8 mouse cellular contexts compared by ENCODE assay signal in genomic region chr3:89774236-89774960, GRCm38 (mm10). TPM values are rescaled to one million over a fixed set of nuclear protein-coding genes. Genes with fewer than 3 reads are reported as not detected.
DNase-seq lines count a peak whose midpoint lies in the region; ATAC-seq and TF ChIP-seq lines count a peak whose summit lies in the region.

No protein-coding gene starts in this region.

- ATAC-seq in heart, embryonic 16.5 days (replicated peaks; ENCODE audit: extremely low read depth, insufficient read depth, low FRiP score): no peak
- ATAC-seq in liver, embryonic 16.5 days (ENCODE audit: low read depth): no peak
- no peak for ATAC-seq in stomach, embryonic 16.5 days (ENCODE audit: insufficient read depth, low FRiP score)
- ATAC-seq in inflammation-experienced regulatory T-cells, adult 6 months: no peak

- TF ChIP-seq EP300 in heart, adult 2 months (IDR thresholded peaks at IDR 0.05; ENCODE audit: insufficient read depth, low read depth, low read length): no peak
- TF ChIP-seq EP300 in MEL (IDR thresholded peaks at IDR 0.05; ENCODE audit: low read depth in 1 of 2, low read length in 2 of 2): peak; percentile 36 to 57; a peak in 2 of 4 replicates

- no peak for TF ChIP-seq CTCF in heart, adult 2 months (IDR thresholded peaks at IDR 0.05)
- TF ChIP-seq CTCF in MEL (IDR thresholded peaks at IDR 0.05 in 2 of 3, conservative IDR thresholded peaks at IDR 0.05 in 1 of 3; ENCODE audit: control insufficient read depth in 1 of 3, insufficient read depth in 1 of 3, low read depth in 2 of 3, low read length in 3 of 3, poor library complexity in 1 of 3, severe bottlenecking in 1 of 3): no peak

- H3K4me3 ChIP-seq in heart, adult 2 months: peak overlapping the region; percentile 74
- H3K4me3 ChIP-seq in MEL (ENCODE audit: control insufficient read depth in 1 of 2, insufficient read depth in 1 of 2, low read depth in 2 of 2, low read length in 2 of 2): peak overlapping the region; percentile 83 to 92
- peak overlapping the region; percentile 75 for H3K4me3 ChIP-seq in heart, embryonic 16.5 days (ENCODE audit: low read length)
- peak overlapping the region; percentile 91 for H3K4me3 ChIP-seq in liver, embryonic 16.5 days (ENCODE audit: low read depth, low read length)
- peak overlapping the region; percentile 92 for H3K4me3 ChIP-seq in stomach, embryonic 16.5 days (replicated peaks; ENCODE audit: low read length)

- H3K9ac ChIP-seq in heart, adult 2 months (ENCODE audit: low read depth, low read length): peak overlapping the region; percentile 89
- peak overlapping the region; percentile 98 for H3K9ac ChIP-seq in MEL (ENCODE audit: control insufficient read depth, low read depth, low read length, poor library complexity, severe bottlenecking)
- H3K9ac ChIP-seq in heart, embryonic 16.5 days (ENCODE audit: low read length): peak overlapping the region; percentile 92
- H3K9ac ChIP-seq in liver, embryonic 16.5 days (ENCODE audit: low read depth, low read length): peak overlapping the region; percentile 94
- peak overlapping the region; percentile 100 for H3K9ac ChIP-seq in stomach, embryonic 16.5 days (ENCODE audit: low read length)

- DNase-seq in heart, adult 2 months: peak in 1 of 2 experiments; percentile 15
- DNase-seq in heart, postnatal 14 days: no peak
- DNase-seq in MEL (ENCODE audit: low read depth, low spot score): peak; percentile 90
- no peak for DNase-seq in left cerebral cortex, adult 18-20 months (ENCODE audit: low spot score in 2 of 2)

- no peak for TF ChIP-seq POLR2A in heart, adult 2 months (IDR thresholded peaks at IDR 0.05; ENCODE audit: insufficient read depth, low read depth, low read length)
- TF ChIP-seq POLR2A in MEL (IDR thresholded peaks at IDR 0.05; ENCODE audit: control insufficient read depth in 1 of 2, insufficient read depth in 1 of 2, low read depth in 1 of 2, low read length in 2 of 2, poor library complexity in 1 of 2): peak; percentile 19 to 84; a peak in 2 of 4 replicates

- no peaks in the 10 kb centered on the region for H3K27me3 ChIP-seq in heart, adult 2 months (ENCODE audit: control insufficient read depth, insufficient read depth, low read length)
- H3K27me3 ChIP-seq in MEL (ENCODE audit: control insufficient read depth in 1 of 2, insufficient read depth in 2 of 2, low read length in 2 of 2): no peaks in the 10 kb centered on the region
- H3K27me3 ChIP-seq in heart, embryonic 16.5 days (ENCODE audit: control insufficient read depth, insufficient read depth, low read length): no peaks in the 10 kb centered on the region
- no peaks in the 10 kb centered on the region for H3K27me3 ChIP-seq in liver, embryonic 16.5 days (ENCODE audit: control insufficient read depth, insufficient read depth, low read depth, low read length)
- no peaks in the 10 kb centered on the region for H3K27me3 ChIP-seq in stomach, embryonic 16.5 days (ENCODE audit: control insufficient read depth, insufficient read depth, low read length)

- H3K4me2 ChIP-seq in heart, embryonic 16.5 days (ENCODE audit: low read depth, low read length): peak overlapping the region; percentile 92
- peak overlapping the region; percentile 100 for H3K4me2 ChIP-seq in liver, embryonic 16.5 days (ENCODE audit: low read depth, low read length)
- H3K4me2 ChIP-seq in stomach, embryonic 16.5 days (ENCODE audit: low read depth, low read length): peak overlapping the region; percentile 76

- WGBS in heart, adult 2 months: 17% methylated on average over 15 of the region's 15 CpGs
- 32% methylated on average over 15 of the region's 15 CpGs for WGBS in heart, embryonic 16.5 days
- 24% methylated on average over 15 of the region's 15 CpGs for WGBS in liver, embryonic 16.5 days (ENCODE audit: insufficient replicate concordance)
- WGBS in stomach, embryonic 16.5 days: 35% methylated on average over 15 of the region's 15 CpGs

- no peaks in the 10 kb centered on the region for H3K9me3 ChIP-seq in MEL (replicated peaks; ENCODE audit: insufficient read depth, low read length)
- no peaks in the 10 kb centered on the region for H3K9me3 ChIP-seq in heart, embryonic 16.5 days (replicated peaks; ENCODE audit: control insufficient read depth, low read length)
- no peaks in the 10 kb centered on the region for H3K9me3 ChIP-seq in liver, embryonic 16.5 days (replicated peaks; ENCODE audit: control insufficient read depth, low read length)
- H3K9me3 ChIP-seq in stomach, embryonic 16.5 days (replicated peaks; ENCODE audit: control insufficient read depth, low read length): no peaks in the 10 kb centered on the region

- H3K79me2 ChIP-seq in heart, adult 2 months (replicated peaks; ENCODE audit: control insufficient read depth, insufficient read depth, low read length): no peaks in the 10 kb centered on the region
- H3K79me2 ChIP-seq in MEL (ENCODE audit: control insufficient read depth, insufficient read depth, low read length, poor library complexity): peaks cover 43% of the 10 kb centered on the region

- no peak for TF ChIP-seq RAD21 in MEL (IDR thresholded peaks at IDR 0.05; ENCODE audit: low read depth, low read length)

- intact Hi-C loops in heart, adult 2 months (cut with DNase I): loop anchor here (5.0 kb wide), 1 partner anchor 262 kb away; no protein-coding TSS in a partner anchor
- intact Hi-C loops in heart, postnatal 14 days (cut with DNase I): loop anchor here (5.0 kb wide), 1 partner anchor 262 kb away; no protein-coding TSS in a partner anchor

- H3K27ac ChIP-seq in heart, adult 2 months: peak overlapping the region; percentile 81
- peak overlapping the region; percentile 92 for H3K27ac ChIP-seq in MEL (ENCODE audit: control insufficient read depth, low read depth, low read length)
- H3K27ac ChIP-seq in heart, embryonic 16.5 days (ENCODE audit: low read length): peak overlapping the region; percentile 95
- H3K27ac ChIP-seq in liver, embryonic 16.5 days (ENCODE audit: low read length): peak overlapping the region; percentile 89
- peak overlapping the region; percentile 97 for H3K27ac ChIP-seq in stomach, embryonic 16.5 days (ENCODE audit: low read length)

- peaks cover 10% of the 10 kb centered on the region for H3K4me1 ChIP-seq in heart, adult 2 months (ENCODE audit: control insufficient read depth, insufficient read depth, low read length)
- peaks cover 22 to 37% of the 10 kb centered on the region in 2 experiments for H3K4me1 ChIP-seq in MEL (ENCODE audit: control insufficient read depth in 1 of 2, insufficient read depth in 2 of 2, low read length in 2 of 2)
- peaks cover 27% of the 10 kb centered on the region for H3K4me1 ChIP-seq in heart, embryonic 16.5 days (ENCODE audit: control insufficient read depth, insufficient read depth, low read length)
- peaks cover 39% of the 10 kb centered on the region for H3K4me1 ChIP-seq in liver, embryonic 16.5 days (ENCODE audit: control insufficient read depth, low read depth, low read length)
- peaks cover 30% of the 10 kb centered on the region for H3K4me1 ChIP-seq in stomach, embryonic 16.5 days (ENCODE audit: control insufficient read depth, insufficient read depth, low read length)

- H3K36me3 ChIP-seq in heart, adult 2 months (ENCODE audit: control insufficient read depth, insufficient read depth, low read length): no peaks in the 10 kb centered on the region; the same call in 1 of the 2 replicates
- H3K36me3 ChIP-seq in MEL (ENCODE audit: control insufficient read depth in 1 of 2, insufficient read depth in 2 of 2, low read length in 2 of 2): peaks cover 24 to 38% of the 10 kb centered on the region in 2 experiments
- H3K36me3 ChIP-seq in heart, embryonic 16.5 days (ENCODE audit: control insufficient read depth, insufficient read depth): peaks cover 29% of the 10 kb centered on the region
- H3K36me3 ChIP-seq in liver, embryonic 16.5 days (ENCODE audit: control insufficient read depth, insufficient read depth): peaks cover 23% of the 10 kb centered on the region
- peaks cover 9% of the 10 kb centered on the region; the same call in 1 of the 2 replicates for H3K36me3 ChIP-seq in stomach, embryonic 16.5 days (ENCODE audit: control insufficient read depth, insufficient read depth, low read length)

RNA-seq across cellular contexts. Expression of gene Ube2q1, which starts 1.0 kb away (rescaled TPM):
- 10 to 100 TPM; 24.0 to 25.5 TPM for total RNA-seq in heart, adult 2 months (2021)
- 14.6 and 18.8 TPM in 2 replicates for polyA plus RNA-seq in heart, adult 2 months (2012; rRNA removed)
- 10 to 100 TPM; 28.0 to 28.6 TPM for total RNA-seq in heart, postnatal 14 days (2021)
- 72.6 and 73.8 TPM in 2 replicates for total RNA-seq in MEL (2012; rRNA removed)
- 100 to 1,000 TPM in 1 of 2 experiments, 10 to 100 TPM in 1; 89.0 to 162 TPM for polyA plus RNA-seq in MEL (2012; ENCODE audit: insufficient read depth in 1 of 2, insufficient read length in 2 of 2, low read depth in 1 of 2, low replicate concordance in 2 of 2, missing spikeins in 1 of 2)
- 7.2 and 8.3 TPM in 2 replicates for polyA plus RNA-seq in heart, embryonic 16.5 days (2015; fragmentation: Nextera tagmentation; extraction: Ambion mirVana)
- polyA plus RNA-seq in liver, embryonic 16.5 days (2015; fragmentation: Nextera tagmentation; extraction: Ambion mirVana): 2.3 and 3.3 TPM in 2 replicates
- 7.0 and 7.4 TPM in 2 replicates for polyA plus RNA-seq in stomach, embryonic 16.5 days (2015; fragmentation: Nextera tagmentation; extraction: Ambion mirVana)
- total RNA-seq in left cerebral cortex, adult 18-20 months (2021): 10 to 100 TPM; 86.0 to 90.3 TPM
- 10 to 100 TPM; 12.9 to 18.9 (median 16.5) TPM for polyA plus RNA-seq in inflammation-experienced regulatory T-cells, adult 6 months (2017; shearing (Covaris generic))

RNA-seq across cellular contexts. Expression of gene Chrnb2, which starts 10.0 kb away (rescaled TPM):
- total RNA-seq in heart, adult 2 months (2021): under 1 TPM; 0.14 to 0.16 TPM
- 0.35 and 0.61 TPM in 2 replicates for polyA plus RNA-seq in heart, adult 2 months (2012; rRNA removed)
- under 1 TPM; 0.20 to 0.29 TPM for total RNA-seq in heart, postnatal 14 days (2021)
- total RNA-seq in MEL (2012; rRNA removed): 0.98 and 1.6 TPM in 2 replicates
- 1 to 10 TPM in 1 of 2 experiments, not detected in 1; 4.0 TPM for polyA plus RNA-seq in MEL (2012; ENCODE audit: insufficient read depth in 1 of 2, insufficient read length in 2 of 2, low read depth in 1 of 2, low replicate concordance in 2 of 2, missing spikeins in 1 of 2)
- 0.25 and 0.29 TPM in 2 replicates for polyA plus RNA-seq in heart, embryonic 16.5 days (2015; fragmentation: Nextera tagmentation; extraction: Ambion mirVana)
- polyA plus RNA-seq in liver, embryonic 16.5 days (2015; fragmentation: Nextera tagmentation; extraction: Ambion mirVana): 0.15 and 0.26 TPM in 2 replicates
- polyA plus RNA-seq in stomach, embryonic 16.5 days (2015; fragmentation: Nextera tagmentation; extraction: Ambion mirVana): 1.2 and 1.6 TPM in 2 replicates
- total RNA-seq in left cerebral cortex, adult 18-20 months (2021): 10 to 100 TPM; 28.6 to 30.0 TPM
- 1 to 10 TPM; 1.2 to 2.4 (median 1.9) TPM for polyA plus RNA-seq in inflammation-experienced regulatory T-cells, adult 6 months (2017; shearing (Covaris generic))

RNA-seq across cellular contexts. Expression of gene She, which starts 56.8 kb away (rescaled TPM):
- total RNA-seq in heart, adult 2 months (2021): 10 to 100 TPM; 12.3 to 13.3 TPM
- polyA plus RNA-seq in heart, adult 2 months (2012; rRNA removed): 3.4 and 7.7 TPM in 2 replicates
- 10 to 100 TPM; 18.1 TPM for total RNA-seq in heart, postnatal 14 days (2021)
- total RNA-seq in MEL (2012; rRNA removed): 3.3 and 5.3 TPM in 2 replicates
- 1 to 10 TPM in 1 of 2 experiments, not detected in 1; 3.5 TPM for polyA plus RNA-seq in MEL (2012; ENCODE audit: insufficient read depth in 1 of 2, insufficient read length in 2 of 2, low read depth in 1 of 2, low replicate concordance in 2 of 2, missing spikeins in 1 of 2)
- 4.8 and 7.2 TPM in 2 replicates for polyA plus RNA-seq in heart, embryonic 16.5 days (2015; fragmentation: Nextera tagmentation; extraction: Ambion mirVana)
- 0.90 and 1.1 TPM in 2 replicates for polyA plus RNA-seq in liver, embryonic 16.5 days (2015; fragmentation: Nextera tagmentation; extraction: Ambion mirVana)
- polyA plus RNA-seq in stomach, embryonic 16.5 days (2015; fragmentation: Nextera tagmentation; extraction: Ambion mirVana): 3.0 and 3.1 TPM in 2 replicates
- 1 to 10 TPM; 3.0 to 3.8 TPM for total RNA-seq in left cerebral cortex, adult 18-20 months (2021)
- 10 to 100 TPM in 1 of 3 experiments, 1 to 10 TPM in 2; 3.3 to 10.1 (median 9.1) TPM for polyA plus RNA-seq in inflammation-experienced regulatory T-cells, adult 6 months (2017; shearing (Covaris generic))

RNA-seq across cellular contexts. Expression of gene Adar, which starts 59.6 kb away (rescaled TPM):
- total RNA-seq in heart, adult 2 months (2021): 10 to 100 TPM; 10.8 to 13.1 TPM
- polyA plus RNA-seq in heart, adult 2 months (2012; rRNA removed): 12.8 and 15.8 TPM in 2 replicates
- 10 to 100 TPM; 12.5 to 13.5 TPM for total RNA-seq in heart, postnatal 14 days (2021)
- 26.1 and 26.7 TPM in 2 replicates for total RNA-seq in MEL (2012; rRNA removed)
- polyA plus RNA-seq in MEL (2012; ENCODE audit: insufficient read depth in 1 of 2, insufficient read length in 2 of 2, low read depth in 1 of 2, low replicate concordance in 2 of 2, missing spikeins in 1 of 2): 100 to 1,000 TPM in 1 of 2 experiments, 10 to 100 TPM in 1; 45.1 to 124 TPM
- polyA plus RNA-seq in heart, embryonic 16.5 days (2015; fragmentation: Nextera tagmentation; extraction: Ambion mirVana): 8.4 and 8.8 TPM in 2 replicates
- polyA plus RNA-seq in liver, embryonic 16.5 days (2015; fragmentation: Nextera tagmentation; extraction: Ambion mirVana): 6.0 and 6.9 TPM in 2 replicates
- polyA plus RNA-seq in stomach, embryonic 16.5 days (2015; fragmentation: Nextera tagmentation; extraction: Ambion mirVana): 12.3 and 13.6 TPM in 2 replicates
- 100 to 1,000 TPM; 137 to 151 TPM for total RNA-seq in left cerebral cortex, adult 18-20 months (2021)
- 10 to 100 TPM; 48.4 to 57.6 (median 56.6) TPM for polyA plus RNA-seq in inflammation-experienced regulatory T-cells, adult 6 months (2017; shearing (Covaris generic))
